Mouse (Mus musculus) cerebellum, adult 2 months (tissue): Measurements from ENCODE around the gene Cers6. TPM values are rescaled to one million over a fixed set of nuclear protein-coding genes. Genes with fewer than 3 reads are reported as not detected.

Experiments used
- DNase-seq, 2 experiments: peaks; one replicate each; pipeline ENCODE4 v3.0.0; 2021
- H3K27ac ChIP-seq: fragments of 200-500 bp; 2 replicates; pipeline ENCODE4 v1.5.1; 2012; ENCODE audit warnings: low read length, control low read depth, inconsistent platforms; ENCODE audit not compliant: insufficient read depth
- H3K27me3 ChIP-seq: fragments of 200-500 bp; 2 replicates; pipeline ENCODE4 v1.6.1; 2012; ENCODE audit warnings: inconsistent platforms, mild to moderate bottlenecking, low read length, moderate library complexity; ENCODE audit not compliant: control insufficient read depth, insufficient read depth
- H3K4me1 ChIP-seq: fragments of 200-500 bp; 2 replicates; pipeline ENCODE4 v1.6.1; 2011; ENCODE audit warnings: low read length; ENCODE audit not compliant: control insufficient read depth, insufficient read depth
- H3K4me3 ChIP-seq: fragments of 200-500 bp; replicated peaks from 2 replicates; pipeline ENCODE3; 2011; ENCODE audit warnings: mild to moderate bottlenecking, low read depth, low read length, control low read depth; ENCODE audit not compliant: insufficient read depth
- CTCF ChIP-seq: fragments of 200-500 bp; IDR thresholded peaks from 2 replicates; pipeline ENCODE4 v1.5.1; 2011; ENCODE audit warnings: low read depth, mild to moderate bottlenecking, control low read depth, low read length, moderate library complexity, borderline replicate concordance; ENCODE audit not compliant: insufficient read depth
- POLR2A ChIP-seq: fragments of 200-500 bp; IDR thresholded peaks from 2 replicates; pipeline ENCODE4 v1.6.1; 2011; ENCODE audit warnings: low read length, control low read depth, borderline replicate concordance; ENCODE audit not compliant: insufficient read depth
- WGBS: fragments of 180-500 bp; shearing (Covaris S2); methylation state at CpG from one replicate; pipeline ENCODE4 v1.1.7; 2018; 5-methylcytosine and 5-hydroxymethylcytosine counted together
- polyA plus RNA-seq: library from polyadenylated mRNA; depleted of rRNA; stranded (reverse); fragments of >200 nt; gene quantifications from 2 replicates; pipeline ENCODE4 v1.2.3, GENCODE M21; 2012

The Cers6 gene
- polyA plus RNA-seq, 1 experiment, result 29.8 TPM

DNA sequence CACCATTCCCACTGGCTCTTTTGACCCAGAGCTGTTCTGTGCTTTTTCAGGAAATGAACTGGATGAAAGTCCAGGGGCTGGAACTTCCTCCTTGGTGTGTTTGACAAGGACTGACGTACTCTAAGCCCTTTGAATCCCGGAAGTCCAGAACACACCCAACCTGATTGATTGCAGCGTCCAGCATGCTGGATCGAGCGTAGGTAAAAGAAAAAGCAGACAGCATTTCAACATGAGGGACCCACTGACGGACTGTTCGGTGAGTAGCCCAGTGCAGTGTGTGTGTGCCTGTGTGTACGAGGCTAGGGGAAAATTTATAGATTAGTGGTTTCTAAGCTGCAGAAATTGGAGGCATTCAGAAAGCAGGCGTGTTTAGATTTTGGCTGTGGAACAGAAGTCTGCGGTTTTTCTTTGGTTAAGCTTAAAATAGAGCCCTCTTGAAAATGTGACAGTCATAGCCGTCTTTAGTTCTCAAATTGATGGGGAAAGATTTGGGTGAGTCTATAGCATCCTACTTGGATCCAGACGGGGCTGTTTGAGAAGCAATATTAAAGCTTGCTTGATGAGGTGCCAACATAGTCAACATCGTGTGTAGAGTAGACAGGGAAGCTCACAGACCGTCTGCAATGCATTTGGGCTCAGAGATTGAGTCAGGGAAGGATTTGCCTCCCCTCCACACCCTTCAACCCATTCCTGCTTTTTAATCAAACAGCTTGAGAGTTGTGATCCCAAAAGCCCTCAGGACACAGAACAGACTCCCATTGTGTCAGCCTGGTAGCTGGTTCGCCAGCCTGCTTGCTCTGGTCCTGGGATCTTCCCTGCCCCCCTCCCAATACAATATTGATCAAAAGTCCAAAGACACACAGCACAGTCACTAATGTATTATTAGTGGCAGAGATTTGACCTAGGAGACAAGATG, 274.7 kb downstream of the Cers6 start, which contains the start of gene Nostrin:
Gene Nostrin, plus strand, starts transcription at position 140 of the 916 bp plus-strand sequence.
- 73% methylated on average over 15 of the region's 15 CpGs for WGBS
- no peaks in the 10 kb centered on the region for H3K4me1 ChIP-seq
- TF ChIP-seq POLR2A (no peak), CTCF (no peak)
- DNase-seq, result no peak
- H3K27me3 ChIP-seq, result no peaks in the 10 kb centered on the region; the same call in 1 of the 2 replicates
- no peak within 1 kb of the TSS for H3K4me3 ChIP-seq
- no peak within 1 kb of the TSS for H3K27ac ChIP-seq

DNA sequence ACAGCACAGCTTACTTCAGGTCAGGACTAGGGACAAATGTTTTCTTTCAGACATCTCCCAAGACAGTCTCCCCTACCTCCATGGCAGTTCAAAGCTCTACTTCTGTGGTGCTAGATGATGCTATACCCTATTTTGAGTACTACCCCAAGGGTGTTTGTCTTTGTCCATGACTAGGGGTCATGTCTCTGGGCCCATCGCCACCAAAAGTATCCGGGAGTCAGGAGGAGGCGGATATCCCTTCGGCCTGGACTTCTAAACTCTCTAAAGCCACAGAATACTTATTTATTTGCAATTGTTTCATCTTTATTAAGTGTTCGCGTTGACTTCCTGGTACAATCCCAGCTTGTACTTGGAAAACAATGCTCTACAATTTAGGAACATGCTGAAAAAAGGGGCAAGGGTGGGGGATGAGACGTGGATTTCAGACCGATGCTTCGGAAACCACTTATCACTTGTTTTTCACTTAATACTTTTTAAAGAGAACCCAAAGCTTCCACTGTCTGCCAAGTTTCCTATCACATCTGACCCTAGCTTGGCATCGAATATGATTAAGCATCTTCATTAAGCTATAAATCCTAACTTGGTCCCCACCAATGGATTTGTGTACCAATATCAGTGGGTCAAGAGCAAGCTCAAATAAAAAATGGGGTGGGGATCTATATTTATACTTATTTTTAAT, 276.3 kb downstream of the Cers6 start:
- WGBS, result 78% methylated on average over 10 of the region's 10 CpGs
- no peak for DNase-seq
- no peak overlapping the region for H3K27ac ChIP-seq
- no peaks in the 10 kb centered on the region for H3K4me1 ChIP-seq
- TF ChIP-seq POLR2A, result no peak
- TF ChIP-seq CTCF, result no peak
- no peaks in the 10 kb centered on the region; the same call in 1 of the 2 replicates for H3K27me3 ChIP-seq
- no peak overlapping the region for H3K4me3 ChIP-seq

DNA sequence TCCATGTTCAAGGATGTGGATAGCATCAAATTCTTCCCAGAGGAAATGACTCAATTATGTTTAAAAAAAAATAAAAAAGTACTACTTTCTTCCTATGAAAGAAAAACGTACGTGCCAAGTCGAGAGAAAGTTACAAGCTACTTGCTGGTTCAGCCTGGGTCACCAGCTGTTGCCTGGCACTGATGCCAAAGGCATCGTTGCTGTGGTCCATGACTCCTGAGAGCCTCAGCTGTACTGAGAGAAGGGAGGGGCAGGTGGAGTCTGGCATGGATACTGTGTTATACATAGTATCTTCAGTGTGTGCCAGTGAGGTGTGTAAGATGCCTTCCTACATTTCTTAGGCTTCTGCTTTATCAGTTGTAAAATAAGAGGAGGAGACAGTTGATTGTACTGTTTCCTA, 277.5 kb downstream of the Cers6 start:
- H3K27me3 ChIP-seq, result no peaks in the 10 kb centered on the region; the same call in 1 of the 2 replicates
- WGBS, result 4% methylated on average over 4 of the region's 4 CpGs
- no peak overlapping the region for H3K4me3 ChIP-seq
- TF ChIP-seq POLR2A (no peak), CTCF (no peak)
- H3K27ac ChIP-seq, result no peak overlapping the region
- no peak for DNase-seq
- no peaks in the 10 kb centered on the region for H3K4me1 ChIP-seq

DNA sequence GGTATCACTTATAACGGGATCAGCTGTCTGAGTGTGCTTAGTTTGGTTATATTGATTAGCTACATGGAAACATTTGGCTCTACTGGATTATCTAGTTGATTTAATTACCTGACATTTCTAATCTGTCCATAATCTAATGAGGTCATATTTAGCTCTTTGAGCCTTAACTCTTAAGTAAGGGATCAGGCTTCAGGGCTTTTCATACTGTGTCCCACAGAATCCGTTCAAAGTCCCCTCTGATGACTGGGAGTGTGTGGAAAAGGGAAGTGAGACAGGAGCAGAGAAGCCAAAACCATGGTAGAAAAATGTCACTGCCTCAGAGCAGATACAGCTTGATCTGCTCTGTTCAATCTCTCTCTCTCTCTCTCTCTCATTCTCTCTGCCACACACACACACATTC, 279.0 kb downstream of the Cers6 start:
- no peaks in the 10 kb centered on the region for H3K4me1 ChIP-seq
- H3K27me3 ChIP-seq, result no peaks in the 10 kb centered on the region; the same call in 1 of the 2 replicates
- no peak overlapping the region for H3K27ac ChIP-seq
- TF ChIP-seq POLR2A (no peak), CTCF (no peak)
- 91% methylated on average over 2 of the region's 2 CpGs for WGBS
- DNase-seq, result no peak
- H3K4me3 ChIP-seq, result no peak overlapping the region

DNA sequence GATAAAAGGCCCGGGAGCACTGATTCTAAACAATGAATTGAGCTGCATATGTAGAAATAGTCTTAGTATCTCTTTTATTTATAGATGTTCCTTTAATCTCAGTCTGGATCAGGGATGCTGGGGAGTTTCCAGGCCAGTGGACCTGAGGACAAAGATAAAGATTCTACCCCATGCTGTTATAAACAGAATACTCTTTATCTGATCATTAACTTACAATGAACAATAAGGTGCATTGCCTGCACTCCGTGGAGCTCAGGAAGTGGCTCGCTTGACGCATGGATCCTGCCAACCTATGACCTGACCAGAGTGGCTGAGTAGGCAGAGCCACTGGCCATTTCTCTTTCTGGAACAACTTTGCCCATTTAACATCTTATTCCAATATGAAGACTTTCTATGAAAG, 279.6 kb downstream of the Cers6 start:
- H3K4me1 ChIP-seq, result no peaks in the 10 kb centered on the region
- TF ChIP-seq POLR2A (no peak), CTCF (no peak)
- DNase-seq, result no peak
- H3K27ac ChIP-seq, result no peak overlapping the region
- H3K27me3 ChIP-seq, result no peaks in the 10 kb centered on the region
- no peak overlapping the region for H3K4me3 ChIP-seq
- 69% methylated on average over 4 of the region's 4 CpGs for WGBS

DNA sequence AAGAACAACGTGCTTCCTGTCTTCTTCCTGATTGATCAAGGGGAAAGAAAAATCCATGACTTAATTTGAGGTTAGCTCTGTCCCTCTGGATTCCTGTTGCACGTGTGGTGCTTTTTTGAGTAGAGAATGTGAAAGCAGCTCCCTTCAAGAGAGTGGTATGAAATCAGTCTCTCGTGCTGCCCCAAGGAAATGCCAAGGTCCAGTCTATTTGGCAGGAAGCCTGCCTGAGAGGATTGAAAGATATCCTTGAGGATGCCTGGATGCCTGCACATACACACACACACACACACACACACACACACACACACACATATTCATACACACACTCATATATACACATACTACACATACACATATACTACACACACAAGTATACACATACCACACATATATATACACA, 287.4 kb downstream of the Cers6 start:
- Histone ChIP-seq H3K4me1 (no peaks in the 10 kb centered on the region), H3K27ac (no peak overlapping the region), H3K4me3 (no peak overlapping the region), H3K27me3 (no peaks in the 10 kb centered on the region)
- DNase-seq, result no peak
- 57% methylated on average over 3 of the region's 3 CpGs for WGBS
- TF ChIP-seq POLR2A (no peak), CTCF (no peak)

DNA sequence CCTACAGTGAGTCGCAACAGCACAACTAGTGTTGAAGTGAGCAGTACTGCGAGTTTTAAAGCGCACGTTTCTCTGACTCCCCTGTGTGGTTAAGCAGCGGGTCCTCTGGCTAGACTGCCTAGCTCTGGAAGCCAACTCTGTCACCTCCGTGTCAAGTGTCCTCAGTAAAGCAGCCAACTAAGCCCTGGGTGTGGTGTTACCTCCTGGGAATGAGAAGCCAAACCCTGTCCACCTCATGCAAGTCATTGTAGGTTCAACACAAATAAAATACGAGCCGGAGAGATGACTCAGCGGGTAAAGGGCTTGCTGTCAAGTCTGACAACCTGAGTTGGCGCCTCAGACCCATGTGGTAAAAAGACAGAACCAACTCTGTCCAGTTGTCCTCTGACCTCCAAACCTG, 287.9 kb downstream of the Cers6 start:
- Histone ChIP-seq H3K27me3 (no peaks in the 10 kb centered on the region), H3K4me1 (no peaks in the 10 kb centered on the region), H3K27ac (no peak overlapping the region), H3K4me3 (no peak overlapping the region)
- TF ChIP-seq POLR2A (no peak), CTCF (no peak)
- DNase-seq, result no peak
- WGBS, result 77% methylated on average over 10 of the region's 10 CpGs
